Mouse (Mus musculus) retina, embryonic 14.5 days (tissue): ENCODE results near the gene Nat8l.

Source experiments
- DNase-seq: peaks from one replicate; pipeline ENCODE4 v3.0.0-alpha.2; 2015; ENCODE audit warnings: low spot score

Nat8l gene

GRCm38 (mm10) chr5:34002636-34003035 lies 6.9 kb downstream of the Nat8l start:
- no peak for DNase-seq

GRCm38 (mm10) chr5:34004618-34005017 lies 8.8 kb downstream of the Nat8l start:
- no peak for DNase-seq

GRCm38 (mm10) chr5:34006832-34007231 lies 11.0 kb downstream of the Nat8l start:
- no peak for DNase-seq

GRCm38 (mm10) chr5:34007392-34007941 lies 11.7 kb downstream of the Nat8l start:
- DNase-seq: no peak

- DNase-seq: peak; percentile 51
Measured at GRCm38 (mm10) chr5:34014652-34015051, 18.9 kb downstream of the Nat8l start.

GRCm38 (mm10) chr5:34018968-34019367 lies 23.2 kb downstream of the Nat8l start:
- DNase-seq: no peak

- DNase-seq: no peak
Measured at GRCm38 (mm10) chr5:34030101-34030500, 34.3 kb downstream of the Nat8l start.

GRCm38 (mm10) chr5:34031022-34031421 lies 35.2 kb downstream of the Nat8l start:
- DNase-seq: no peak

GRCm38 (mm10) chr5:34032520-34032919 lies 36.7 kb downstream of the Nat8l start:
- no peak for DNase-seq
